Mouse (Mus musculus): Measurements from ENCODE around the gene 4933407L21Rik. TPM values are rescaled to one million over a fixed set of nuclear protein-coding genes. Genes with fewer than 3 reads are reported as not detected.

Gene 4933407L21Rik
- not detected in 2 replicates for polyA plus RNA-seq (2012; ENCODE audit: insufficient read depth, low replicate concordance)

DNA sequence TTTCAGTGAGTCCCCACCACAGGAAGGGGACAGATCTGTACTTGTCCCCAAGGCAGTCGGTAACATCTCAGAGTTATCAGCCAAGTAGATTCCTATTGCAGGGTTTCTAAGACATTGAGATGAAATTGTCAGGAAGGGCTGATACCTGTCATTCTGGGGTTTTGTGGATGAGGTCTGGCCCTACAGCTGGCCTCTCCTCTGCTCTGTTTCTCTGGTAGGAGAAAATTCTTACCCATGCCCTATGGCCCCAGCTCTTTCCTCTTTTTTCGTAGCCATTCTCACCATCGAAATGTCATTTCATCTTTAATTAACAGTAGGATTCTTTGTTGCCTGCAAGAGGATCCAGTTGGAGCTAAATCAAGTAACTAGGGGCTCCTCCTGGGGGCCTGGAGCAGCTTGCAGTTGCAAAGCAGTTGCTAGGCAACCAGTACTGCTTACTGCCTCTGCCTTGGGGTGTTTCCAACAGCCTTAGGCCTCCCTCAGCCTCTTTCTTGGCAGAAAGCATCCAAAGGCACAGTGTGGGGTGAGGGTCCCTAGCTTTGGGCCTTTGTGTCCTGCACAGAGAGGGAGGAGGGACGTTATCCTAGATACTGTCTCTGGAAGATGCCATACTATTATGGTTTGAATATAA, at the start of gene 4933407L21Rik:
4933407L21Rik (plus strand) TSS at position 427 of the 631 bp plus-strand sequence.
- Histone ChIP-seq H3K4me3 (replicated peaks) (no peak within 1 kb of the TSS), H3K27me3 (replicated peaks) (peaks cover 55% of the 10 kb centered on the region), H3K9me3 (peaks cover 4% of the 10 kb centered on the region), H3K36me3 (replicated peaks; ENCODE audit: low read length) (no peaks in the 10 kb centered on the region), H3K4me1 (peaks cover under 1% of the 10 kb centered on the region; the same call in 1 of the 2 replicates)
- no peak for TF ChIP-seq FLI1 (IDR thresholded peaks at IDR 0.05; ENCODE audit: low read length)

DNA sequence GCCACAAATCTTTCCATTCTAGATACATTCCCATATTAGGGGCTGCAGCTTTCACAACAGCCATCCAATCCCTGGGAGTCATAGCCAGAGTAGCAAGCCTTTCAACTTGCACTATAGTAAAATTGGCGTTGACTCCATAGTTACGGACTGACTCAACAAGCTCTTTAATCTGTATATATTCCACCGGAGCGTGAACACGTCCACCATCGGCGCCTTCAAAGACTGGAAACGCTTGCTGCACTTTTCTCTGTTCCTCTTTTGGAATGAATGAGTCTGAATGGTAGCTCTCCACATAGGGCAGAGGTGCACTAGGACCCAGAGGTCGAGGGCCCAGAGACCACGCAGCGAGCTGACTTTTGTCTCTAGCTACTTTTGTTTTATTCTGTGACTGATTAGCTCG, 46.3 kb upstream of the 4933407L21Rik start:
- no peak for TF ChIP-seq GATA1 (IDR thresholded peaks at IDR 0.05; ENCODE audit: borderline replicate concordance, low read length)
- no peak for TF ChIP-seq FLI1 (IDR thresholded peaks at IDR 0.05; ENCODE audit: low read length)
- Histone ChIP-seq H3K36me3 (replicated peaks; ENCODE audit: low read length) (no peaks in the 10 kb centered on the region), H3K27me3 (replicated peaks) (peaks cover 2% of the 10 kb centered on the region), H3K4me1 (no peaks in the 10 kb centered on the region), H3K9me3 (peaks cover 44% of the 10 kb centered on the region), H3K4me3 (replicated peaks) (no peak overlapping the region)

DNA sequence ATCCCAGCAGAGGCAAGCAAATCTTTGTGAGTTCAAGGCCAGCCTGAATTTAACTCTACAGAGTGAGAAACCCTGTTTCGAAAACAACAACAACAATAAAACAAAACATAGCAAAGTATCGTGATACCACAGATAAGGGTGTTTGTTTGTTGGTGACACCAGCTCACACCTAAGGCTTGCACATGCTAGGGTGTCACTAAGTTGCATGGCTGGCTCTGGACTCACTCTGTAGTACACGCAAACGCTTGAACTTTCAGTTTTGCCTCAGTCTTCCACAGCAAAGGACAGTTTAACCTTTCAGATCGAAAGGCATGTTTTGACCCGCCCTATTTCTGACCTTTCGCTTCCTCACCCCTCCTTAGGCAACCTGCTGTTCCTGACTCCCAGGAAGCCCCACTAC, 41.1 kb upstream of the 4933407L21Rik start:
- Histone ChIP-seq H3K27me3 (replicated peaks) (peaks cover 7% of the 10 kb centered on the region), H3K9me3 (peaks cover 15% of the 10 kb centered on the region), H3K36me3 (replicated peaks; ENCODE audit: low read length) (no peaks in the 10 kb centered on the region), H3K4me1 (peaks cover 14% of the 10 kb centered on the region), H3K4me3 (replicated peaks) (no peak overlapping the region)
- TF ChIP-seq FLI1 (IDR thresholded peaks at IDR 0.05; ENCODE audit: low read length) (no peak), GATA1 (IDR thresholded peaks at IDR 0.05; ENCODE audit: borderline replicate concordance, low read length) (no peak)

DNA sequence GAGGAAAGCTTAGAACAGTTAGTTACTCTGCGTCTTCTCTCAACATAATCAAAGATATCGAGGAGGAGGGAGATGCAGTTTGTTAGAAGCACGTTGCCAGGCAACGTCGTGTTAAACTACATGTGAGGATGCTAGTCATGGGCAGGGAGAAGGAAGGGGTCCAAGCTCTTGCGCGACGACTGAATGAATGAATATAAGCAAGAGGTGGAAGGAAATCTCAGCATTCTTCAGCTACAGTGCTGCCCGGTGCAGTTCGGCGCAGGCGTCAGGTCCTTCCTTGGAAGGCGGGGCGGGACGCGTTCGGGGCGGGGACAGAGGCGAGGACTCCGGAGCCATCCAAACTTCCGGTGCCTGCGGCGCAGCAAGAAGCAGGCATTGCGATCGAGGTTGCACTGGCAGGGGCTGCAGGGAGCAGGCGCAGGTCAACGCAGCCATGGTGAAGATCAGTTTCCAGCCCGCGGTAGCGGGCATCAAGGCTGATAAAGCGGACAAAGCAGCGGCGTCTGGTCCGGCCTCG, 34.0 kb upstream of the 4933407L21Rik start, which contains the start of gene Itm2c:
Itm2c (plus strand) TSS at position 51 of the 517 bp plus-strand sequence.
- H3K9me3 ChIP-seq, result 0 out of 2 replicates have a peak, but pooled peaks cover 3% of the 10 kb centered on the region
- TF ChIP-seq GATA1 (IDR thresholded peaks at IDR 0.05; ENCODE audit: borderline replicate concordance, low read length) (no peak), FLI1 (IDR thresholded peaks at IDR 0.05; ENCODE audit: low read length) (no peak)
- H3K27me3 ChIP-seq (replicated peaks), result peaks cover 8% of the 10 kb centered on the region
- peak within 1 kb of the TSS; percentile 96 for H3K4me3 ChIP-seq (replicated peaks)
- peaks cover 58% of the 10 kb centered on the region for H3K4me1 ChIP-seq
- no peaks in the 10 kb centered on the region for H3K36me3 ChIP-seq (replicated peaks; ENCODE audit: low read length)

DNA sequence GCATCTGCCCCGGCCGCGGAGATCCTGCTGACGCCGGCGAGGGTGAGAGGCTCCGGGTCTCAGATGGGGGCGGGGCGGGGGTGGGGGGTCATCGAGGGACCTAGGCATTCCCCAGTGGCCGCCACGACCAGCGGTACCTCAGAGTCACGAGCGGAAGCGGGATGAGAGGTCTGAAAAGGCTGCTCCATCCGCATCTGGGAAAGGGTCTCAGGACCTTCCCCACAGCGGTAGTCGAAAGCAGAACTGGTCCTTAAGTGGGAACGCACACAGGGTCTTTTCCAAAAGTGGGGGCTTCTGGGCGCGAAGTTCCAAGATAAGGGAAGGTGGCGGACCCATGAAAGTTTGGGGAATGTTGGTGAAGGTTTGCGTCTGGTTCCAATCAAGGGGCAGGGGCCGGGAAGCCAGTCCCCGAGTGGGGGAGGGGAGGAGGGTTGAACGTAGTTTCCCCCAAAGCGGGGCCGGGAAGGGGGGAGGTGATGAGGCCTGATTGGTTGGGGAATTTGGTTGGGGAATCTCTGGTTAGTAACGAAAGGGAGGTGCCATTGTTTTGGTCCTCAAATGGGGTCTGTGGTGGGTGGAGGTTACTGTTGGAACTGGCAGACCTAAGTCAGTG, 33.4 kb upstream of the 4933407L21Rik start:
- H3K27me3 ChIP-seq (replicated peaks), result peaks cover 8% of the 10 kb centered on the region
- peaks cover 64% of the 10 kb centered on the region for H3K4me1 ChIP-seq
- no peaks in the 10 kb centered on the region for H3K36me3 ChIP-seq (replicated peaks; ENCODE audit: low read length)
- TF ChIP-seq FLI1 (IDR thresholded peaks at IDR 0.05; ENCODE audit: low read length) (no peak), GATA1 (IDR thresholded peaks at IDR 0.05; ENCODE audit: borderline replicate concordance, low read length) (no peak)
- 0 out of 2 replicates have a peak, but pooled peaks cover 3% of the 10 kb centered on the region for H3K9me3 ChIP-seq
- H3K4me3 ChIP-seq (replicated peaks), result peak overlapping the region; percentile 96

DNA sequence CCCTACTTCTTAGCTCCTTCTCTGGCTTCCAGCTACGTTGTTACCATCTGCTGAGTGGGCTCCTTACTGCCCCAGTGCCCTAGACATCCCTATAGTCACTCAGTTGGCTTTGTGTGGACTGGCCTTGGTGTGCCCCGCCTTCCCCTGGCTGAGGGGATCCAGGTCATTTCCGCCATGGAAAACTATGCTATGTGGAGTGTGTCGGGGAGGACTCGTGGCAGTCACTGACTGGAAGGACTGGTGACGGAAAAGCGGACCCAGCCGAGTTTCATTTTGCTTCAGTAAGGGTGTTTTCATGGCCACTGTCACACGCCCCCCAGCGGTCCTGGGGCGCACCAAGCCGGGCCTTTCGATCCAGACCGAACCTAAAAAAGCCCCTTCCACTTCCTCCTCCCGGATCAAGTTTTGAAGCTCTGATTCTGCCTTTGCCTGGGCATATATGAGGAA, 32.9 kb upstream of the 4933407L21Rik start:
- TF ChIP-seq GATA1 (IDR thresholded peaks at IDR 0.05; ENCODE audit: borderline replicate concordance, low read length) (no peak), FLI1 (IDR thresholded peaks at IDR 0.05; ENCODE audit: low read length) (no peak)
- H3K4me1 ChIP-seq, result peaks cover 70% of the 10 kb centered on the region
- peaks cover 8% of the 10 kb centered on the region for H3K27me3 ChIP-seq (replicated peaks)
- no peaks in the 10 kb centered on the region for H3K36me3 ChIP-seq (replicated peaks; ENCODE audit: low read length)
- peak overlapping the region; percentile 96 for H3K4me3 ChIP-seq (replicated peaks)
- 0 out of 2 replicates have a peak, but pooled peaks cover 3% of the 10 kb centered on the region for H3K9me3 ChIP-seq

DNA sequence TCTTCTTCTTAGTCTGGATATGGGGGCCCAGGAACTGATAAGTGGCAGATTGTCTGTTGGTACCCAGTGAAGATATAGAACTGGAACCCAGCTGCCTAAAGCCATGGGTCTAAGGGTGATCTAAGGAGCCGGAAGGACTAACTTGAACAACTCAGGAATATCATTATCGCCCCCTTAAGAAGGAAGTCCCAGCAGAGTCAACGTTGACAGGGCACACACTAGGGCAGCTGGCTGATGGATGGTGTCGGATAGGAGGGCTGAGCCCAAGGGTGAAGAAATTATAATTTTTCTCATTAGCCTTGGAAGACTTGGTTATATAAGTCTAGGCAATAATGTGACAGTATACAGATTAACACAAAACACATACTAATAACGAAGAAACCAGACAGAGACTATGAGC, 32.2 kb upstream of the 4933407L21Rik start:
- TF ChIP-seq GATA1 (IDR thresholded peaks at IDR 0.05; ENCODE audit: borderline replicate concordance, low read length) (no peak), FLI1 (IDR thresholded peaks at IDR 0.05; ENCODE audit: low read length) (no peak)
- Histone ChIP-seq H3K4me1 (peaks cover 76% of the 10 kb centered on the region), H3K27me3 (replicated peaks) (peaks cover 7% of the 10 kb centered on the region), H3K36me3 (replicated peaks; ENCODE audit: low read length) (no peaks in the 10 kb centered on the region), H3K4me3 (replicated peaks) (no peak overlapping the region), H3K9me3 (0 out of 2 replicates have a peak, but pooled peaks cover 3% of the 10 kb centered on the region)

DNA sequence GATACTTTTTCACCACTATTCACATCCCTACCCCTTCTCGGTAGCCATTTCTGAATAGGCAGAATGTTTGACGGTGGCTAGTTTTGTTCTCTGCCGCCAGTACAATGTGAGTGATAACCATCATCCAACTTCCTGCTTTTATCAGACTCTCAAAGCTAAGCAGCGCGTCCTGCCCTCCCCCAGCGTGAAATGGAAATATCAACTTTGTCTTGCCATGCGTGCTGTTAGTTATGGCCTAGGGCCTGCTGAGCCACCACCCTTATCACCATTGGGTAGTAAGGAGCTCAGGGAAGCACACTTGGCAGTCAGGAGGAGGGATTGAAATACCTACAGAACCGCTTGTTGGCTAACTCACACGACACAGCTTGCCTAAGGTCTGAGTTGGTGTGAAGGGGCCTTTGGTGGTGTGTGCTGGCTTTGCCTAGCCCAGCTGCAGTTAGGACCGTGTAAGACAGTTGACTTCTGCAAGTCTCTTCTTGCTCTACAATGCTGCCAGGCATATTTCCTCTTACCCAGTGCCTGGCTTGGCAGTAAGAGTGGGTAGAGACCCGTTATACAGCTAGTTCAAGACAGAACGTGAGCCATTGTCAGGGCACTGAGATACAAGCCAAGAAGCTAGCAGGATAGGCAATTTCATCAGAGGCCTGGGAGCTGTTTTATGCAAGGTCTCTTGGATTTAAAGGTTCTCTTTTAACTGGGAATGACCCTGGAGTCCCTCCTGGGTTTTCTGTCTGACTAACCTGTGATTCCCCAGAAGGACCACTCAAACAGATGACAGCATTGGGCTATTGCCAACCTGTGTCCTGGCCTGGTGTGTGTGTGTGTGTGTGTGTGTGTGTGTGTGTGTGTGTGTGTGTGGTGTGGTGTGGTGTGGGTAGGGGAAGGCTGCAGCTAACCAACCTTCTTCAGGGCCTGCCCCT, 31.2 kb upstream of the 4933407L21Rik start:
- Histone ChIP-seq H3K36me3 (replicated peaks; ENCODE audit: low read length) (peaks cover under 1% of the 10 kb centered on the region), H3K9me3 (0 out of 2 replicates have a peak, but pooled peaks cover 3% of the 10 kb centered on the region), H3K4me3 (replicated peaks) (no peak overlapping the region), H3K4me1 (peaks cover 83% of the 10 kb centered on the region), H3K27me3 (replicated peaks) (peaks cover 6% of the 10 kb centered on the region)
- no peak for TF ChIP-seq GATA1 (IDR thresholded peaks at IDR 0.05; ENCODE audit: borderline replicate concordance, low read length)
- no peak for TF ChIP-seq FLI1 (IDR thresholded peaks at IDR 0.05; ENCODE audit: low read length)
